Mouse (Mus musculus) induced T-regulatory cell, adult 2 months (primary cell): ENCODE measurements at regions not wholly inside any gene's neighbourhood (a gene's known extent, or its start where the extent isn't known, plus 50 kb on each side); places are given as distances from the start of the nearest gene placed in this dataset.
"Not testable (repeated sequence)": the region's sequence is repeated elsewhere in the genome, so short reads cannot be mapped to it uniquely, and the experiment has no call there.

Experiments
- DNase-seq: peaks from one replicate; pipeline ENCODE4 v3.0.0-alpha.2; 2012; ENCODE audit warnings: low read depth

- no peak for DNase-seq
These were observed 213.2 kb upstream of the Stxbp6 start for GRCm38 (mm10) chr12:45287759-45288158.

DNA sequence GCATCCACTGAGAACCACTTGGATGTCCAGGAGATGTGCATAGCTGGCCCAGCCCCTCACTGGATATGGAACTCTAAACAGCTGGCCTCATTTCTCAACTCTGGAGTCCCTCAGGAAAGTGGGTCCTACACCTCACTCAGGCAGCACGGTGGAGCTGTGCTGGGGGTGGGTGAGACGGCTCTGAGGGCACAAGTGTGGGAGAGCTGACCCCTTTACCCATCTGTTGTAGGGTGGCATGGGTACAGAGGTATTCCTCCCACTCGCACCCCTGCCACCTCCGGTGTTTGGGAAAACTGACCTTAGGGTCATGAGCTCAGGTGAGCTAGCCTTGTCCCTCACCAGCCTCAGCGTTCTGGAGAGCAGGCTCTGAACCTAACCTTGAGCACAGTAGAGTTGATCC is 181.8 kb upstream of the Stxbp6 start:
- DNase-seq = no peak

- no peak for DNase-seq
These were observed 136.6 kb upstream of the Stxbp6 start for GRCm38 (mm10) chr12:45211131-45211530.

DNA sequence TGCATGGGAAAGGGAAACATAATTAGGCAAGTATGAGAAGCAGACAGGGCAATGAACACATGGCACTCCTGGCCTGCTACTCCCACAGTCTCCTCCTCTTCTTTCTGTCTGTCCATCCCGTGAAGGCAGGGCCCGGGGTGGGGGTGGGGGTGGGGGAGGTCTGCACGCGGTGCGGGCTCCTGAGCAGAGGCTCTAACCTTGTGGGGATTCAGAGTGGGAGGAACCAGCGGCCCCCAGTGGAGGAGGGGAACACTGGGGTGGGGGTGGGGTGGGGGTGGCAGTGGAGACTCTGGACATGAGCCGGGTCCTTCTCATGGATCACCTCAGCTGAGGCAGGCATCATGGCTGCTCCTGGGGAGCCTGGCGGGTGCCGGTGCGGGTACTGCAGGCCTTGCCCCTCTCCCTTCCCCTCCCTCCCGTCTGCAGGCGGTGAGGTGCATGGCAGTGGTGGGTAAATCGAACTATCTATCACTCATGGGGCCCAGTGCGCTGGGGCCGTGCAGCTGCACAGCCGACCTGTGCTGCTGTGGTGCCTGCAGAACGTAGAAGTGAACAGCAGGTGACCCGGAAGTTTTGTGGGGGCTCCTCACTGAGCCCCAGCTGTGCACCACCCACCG is 120.9 kb upstream of the Stxbp6 start:
- DNase-seq = no peak

DNA sequence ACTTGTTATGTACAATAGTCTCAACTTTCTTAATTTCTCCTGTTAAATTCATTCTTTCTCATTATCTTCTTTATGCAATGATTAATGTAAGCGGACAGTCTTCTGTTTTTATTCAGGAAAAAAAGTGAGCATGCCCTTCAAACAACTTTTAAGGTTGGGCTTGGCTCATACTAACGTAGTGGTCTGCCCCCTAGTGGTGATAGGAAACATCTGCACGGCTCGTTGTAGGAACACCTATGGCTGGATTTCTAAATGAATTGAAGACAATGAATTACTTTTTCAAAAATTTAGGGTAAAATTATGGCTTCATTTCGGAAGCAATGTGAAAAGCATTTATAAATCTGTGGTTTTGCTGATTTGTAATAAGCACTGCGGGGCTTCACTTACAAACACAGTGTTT is 112.6 kb upstream of the Stxbp6 start:
- peak; percentile 28 for DNase-seq

DNA sequence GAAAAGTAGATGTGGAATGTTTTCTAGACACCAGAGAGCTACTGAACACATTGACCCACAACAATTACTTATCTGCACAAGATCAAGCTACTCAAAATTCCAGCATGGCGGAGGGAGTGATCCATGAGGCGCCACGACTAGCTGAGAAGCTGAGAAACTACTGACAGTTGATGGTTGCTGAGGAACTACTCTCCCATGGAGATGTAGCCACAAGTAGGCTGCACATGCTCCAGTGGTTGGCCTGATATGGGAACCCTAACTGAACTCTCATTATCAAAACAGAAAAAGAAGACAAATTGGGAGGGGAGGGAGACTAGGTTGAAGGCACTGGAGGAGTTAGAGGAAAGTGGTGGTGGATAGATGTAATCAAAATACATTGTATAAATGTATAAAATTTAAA is 110.0 kb upstream of the Stxbp6 start:
- no peak for DNase-seq

- no peak for DNase-seq
These were observed 102.9 kb upstream of the Stxbp6 start for GRCm38 (mm10) chr12:45177454-45177853.

DNA sequence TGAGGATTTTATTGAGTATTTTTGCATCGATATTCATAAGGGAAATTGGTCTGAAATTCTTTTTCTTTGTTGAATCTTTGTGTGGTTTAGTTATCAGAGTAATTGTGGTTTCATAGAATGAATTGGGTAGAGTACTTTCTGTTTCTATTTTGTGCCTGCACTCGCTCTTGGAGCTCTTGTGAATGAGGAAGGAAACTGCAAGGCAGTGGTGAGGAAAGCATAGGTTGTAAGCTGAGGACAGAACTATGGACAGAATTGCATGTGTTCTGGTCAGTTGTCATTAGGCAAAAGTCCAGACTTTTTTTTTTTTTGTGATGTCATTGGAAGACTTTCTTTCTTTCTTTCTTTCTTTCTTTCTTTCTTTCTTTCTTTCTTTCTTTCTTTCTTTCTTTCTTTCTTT is 100.8 kb upstream of the Stxbp6 start:
- DNase-seq = not testable (repeated sequence)

DNA sequence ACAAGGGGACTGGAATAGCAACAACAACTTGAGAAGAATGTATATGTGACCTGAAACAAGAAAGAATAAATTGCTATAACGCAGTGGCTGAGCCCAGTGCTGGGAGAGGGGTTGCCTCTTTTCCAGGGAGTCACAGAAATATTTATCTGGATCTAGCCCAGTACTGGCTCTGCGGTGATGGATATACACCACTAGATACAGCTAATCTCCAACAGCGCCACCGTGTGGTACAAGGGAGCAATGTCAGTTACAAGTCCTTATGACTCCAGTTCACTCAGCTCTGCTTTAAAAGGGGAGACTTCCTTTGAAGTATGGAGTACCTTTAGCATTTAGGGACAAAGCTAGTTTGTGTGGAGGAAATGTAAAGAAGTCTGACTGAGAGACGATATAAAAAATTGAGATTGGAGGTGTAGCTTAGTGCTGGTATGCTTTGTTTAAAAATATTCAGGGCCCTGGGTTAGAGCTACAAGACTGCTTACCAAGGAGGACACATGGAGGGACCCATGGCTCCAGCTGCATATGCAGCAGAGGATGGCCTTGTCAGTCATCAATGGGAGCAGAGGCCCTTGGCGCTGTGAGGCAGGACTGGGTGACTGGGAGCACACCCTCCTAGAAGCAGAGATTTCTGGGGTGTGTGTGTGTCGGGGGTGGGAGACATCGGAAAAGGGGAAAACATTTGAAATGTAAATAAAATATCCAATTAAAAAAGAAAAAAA is 97.6 kb upstream of the Stxbp6 start:
- DNase-seq = peak; percentile 22

- DNase-seq = no peak
These were observed 87.5 kb upstream of the Stxbp6 start for GRCm38 (mm10) chr12:45162011-45162410.

- DNase-seq = not testable (repeated sequence)
These were observed 87.1 kb upstream of the Stxbp6 start for GRCm38 (mm10) chr12:45161581-45161980.

GRCm38 (mm10) chr12:45158986-45159385 is 84.5 kb upstream of the Stxbp6 start:
- DNase-seq = no peak

DNA sequence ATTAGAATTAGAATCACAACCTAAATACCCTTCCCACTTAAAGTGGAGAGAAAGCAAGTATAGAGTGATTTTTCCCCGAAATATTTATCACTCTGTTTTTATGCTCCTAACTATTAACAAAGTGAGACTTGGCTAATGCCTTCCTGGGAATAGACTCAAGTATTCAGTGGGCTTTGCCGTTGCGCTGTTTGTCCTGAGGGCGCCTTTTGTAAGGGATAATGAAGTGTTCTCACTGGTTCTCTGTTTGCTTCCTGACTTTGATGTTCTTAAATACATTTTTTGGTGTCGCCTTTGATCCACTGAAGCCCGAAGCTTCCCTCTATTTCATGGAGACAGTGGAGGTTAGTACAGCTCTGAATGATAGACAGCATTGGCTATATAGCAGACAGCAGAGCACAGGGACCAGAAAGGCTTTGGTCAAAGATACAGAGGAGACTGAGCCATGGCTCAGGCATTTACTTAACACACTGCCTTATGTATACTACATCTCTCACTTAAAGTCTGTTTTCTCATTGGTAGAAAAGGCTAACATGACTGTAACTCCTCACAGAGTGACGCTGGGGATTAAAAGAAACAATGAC is 63.0 kb upstream of the Stxbp6 start:
- DNase-seq = no peak

DNA sequence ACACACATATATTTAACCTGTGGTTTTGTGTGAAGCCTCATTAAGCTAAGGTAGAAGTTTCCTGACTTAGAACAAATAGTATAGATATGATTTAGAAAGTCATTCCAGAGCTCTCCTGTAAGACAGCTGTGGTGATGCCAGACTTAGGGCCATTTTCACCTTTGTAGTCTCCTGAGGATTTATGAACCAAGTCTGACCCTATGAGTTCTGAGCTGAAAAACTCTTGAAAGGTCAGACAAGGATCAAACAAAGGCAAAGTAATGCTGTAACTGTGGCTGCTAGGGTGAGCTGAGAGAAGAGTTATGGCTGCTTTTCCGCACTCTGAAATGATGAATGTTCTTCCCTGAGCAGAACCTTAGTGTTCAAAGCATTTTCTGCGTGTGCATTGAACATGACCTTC is 58.9 kb upstream of the Stxbp6 start:
- no peak for DNase-seq

- DNase-seq = no peak
These were observed 56.6 kb upstream of the Stxbp6 start for GRCm38 (mm10) chr12:45131139-45131538.

DNA sequence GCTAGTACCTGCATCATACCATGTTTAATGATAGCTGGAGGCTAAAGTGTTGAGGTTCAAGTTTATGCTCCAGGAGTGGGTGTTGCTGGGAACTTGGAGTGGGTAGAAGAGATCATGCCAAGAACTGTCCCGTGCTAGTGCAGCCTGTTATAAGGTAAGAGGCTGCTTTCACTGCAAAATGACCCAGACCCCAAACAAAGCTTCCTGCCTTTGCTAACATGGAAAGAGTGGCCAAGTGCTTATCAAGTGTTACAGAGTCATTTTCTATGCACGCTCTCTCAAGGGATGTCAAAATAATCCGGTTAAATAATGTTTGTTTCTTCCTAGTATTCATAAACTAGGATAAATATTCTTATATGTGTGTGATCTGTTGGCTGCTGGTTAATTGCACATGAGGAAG is 51.4 kb upstream of the Stxbp6 start:
- DNase-seq = no peak
